Mouse (Mus musculus) common myeloid progenitor, adult 5-6 weeks (primary cell): Measurements from ENCODE around the gene H13. TPM values are rescaled to one million over a fixed set of nuclear protein-coding genes. Genes with fewer than 3 reads are reported as not detected.
"Not testable (repeated sequence)": the region's sequence is repeated elsewhere in the genome, so short reads cannot be mapped to it uniquely, and the experiment has no call there.

Experiments used
- ATAC-seq: replicated peaks from 2 replicates; pipeline ENCODE4 v1.8.0; 2016; ENCODE audit warnings: low read depth, mild to moderate bottlenecking, moderate TSS enrichment, inconsistent platforms; ENCODE audit not compliant: poor library complexity, severe bottlenecking
- total RNA-seq: library from RNA; stranded (forward); fragments of 200-1000, 187-1606 nt; gene quantifications from 2 replicates; pipeline ENCODE4 v1.2.3, GENCODE M21; 2017

H13 gene
- total RNA-seq, 1 experiment from 2014 or later, result 70.3 TPM

DNA sequence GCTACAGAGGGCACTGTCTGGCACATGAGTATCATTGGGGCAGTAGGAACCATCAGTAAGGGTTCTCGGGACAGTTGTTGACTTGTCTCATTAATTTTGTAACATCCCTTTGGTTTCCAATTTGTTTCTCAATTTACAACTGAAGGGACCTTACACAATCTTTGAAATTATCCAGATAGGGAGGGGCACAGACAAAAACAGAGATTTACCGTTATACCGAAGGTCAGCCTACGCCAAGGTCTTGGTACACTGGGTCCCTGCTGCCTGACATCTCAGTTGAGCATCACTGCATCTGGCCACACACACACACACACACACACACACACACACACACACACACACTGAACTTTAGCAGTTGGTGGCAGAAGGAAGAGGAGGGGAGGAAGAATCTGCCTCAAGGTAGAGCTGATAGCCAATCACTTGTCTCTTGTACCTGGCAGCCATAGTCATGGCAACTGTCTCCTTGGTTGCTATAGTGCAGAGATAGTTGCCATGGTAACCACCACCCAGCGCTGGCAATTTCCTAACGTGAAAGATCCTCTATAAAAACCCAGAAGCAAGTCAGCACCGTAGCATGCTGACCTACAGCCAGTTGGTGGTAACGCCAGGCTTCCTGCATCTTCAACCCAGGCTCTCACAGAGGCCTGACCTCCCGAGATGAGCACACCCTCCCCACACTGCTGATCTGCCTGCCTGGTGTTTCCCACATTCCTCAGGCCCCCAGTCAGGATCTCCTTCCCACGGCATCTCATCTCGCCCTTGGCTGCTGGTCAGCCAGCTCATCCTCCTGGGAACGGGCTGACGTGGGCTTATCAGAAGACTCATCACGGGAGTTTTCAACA is 15.2 kb upstream of the H13 start:
- peak; percentile 33 for ATAC-seq

GRCm38 (mm10) chr2:152657398-152657797 is 11.9 kb upstream of the H13 start:
- ATAC-seq, result peak; percentile 42

GRCm38 (mm10) chr2:152661163-152661562 is 8.1 kb upstream of the H13 start:
- ATAC-seq, result peak; percentile 68; the same call in 1 of the 2 replicates

DNA sequence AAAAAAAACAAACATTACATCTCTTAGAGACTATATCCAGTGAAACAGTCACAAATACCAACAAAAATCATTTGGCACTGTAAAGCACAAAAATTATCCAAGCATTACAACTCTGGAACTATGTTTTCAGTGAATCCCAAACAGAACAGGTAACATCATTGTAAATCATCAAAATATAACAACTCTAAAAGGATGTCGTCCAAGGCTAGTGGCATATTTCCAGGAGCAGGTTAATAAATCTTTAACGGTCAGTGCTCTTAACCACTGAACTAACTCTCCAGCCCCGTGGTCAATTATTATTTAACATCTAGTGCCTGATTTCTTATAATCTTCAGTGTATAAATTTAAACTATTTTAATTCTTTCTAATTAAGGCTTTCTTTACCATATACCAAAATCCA is 3.1 kb upstream of the H13 start:
- ATAC-seq, result not testable (repeated sequence)

DNA sequence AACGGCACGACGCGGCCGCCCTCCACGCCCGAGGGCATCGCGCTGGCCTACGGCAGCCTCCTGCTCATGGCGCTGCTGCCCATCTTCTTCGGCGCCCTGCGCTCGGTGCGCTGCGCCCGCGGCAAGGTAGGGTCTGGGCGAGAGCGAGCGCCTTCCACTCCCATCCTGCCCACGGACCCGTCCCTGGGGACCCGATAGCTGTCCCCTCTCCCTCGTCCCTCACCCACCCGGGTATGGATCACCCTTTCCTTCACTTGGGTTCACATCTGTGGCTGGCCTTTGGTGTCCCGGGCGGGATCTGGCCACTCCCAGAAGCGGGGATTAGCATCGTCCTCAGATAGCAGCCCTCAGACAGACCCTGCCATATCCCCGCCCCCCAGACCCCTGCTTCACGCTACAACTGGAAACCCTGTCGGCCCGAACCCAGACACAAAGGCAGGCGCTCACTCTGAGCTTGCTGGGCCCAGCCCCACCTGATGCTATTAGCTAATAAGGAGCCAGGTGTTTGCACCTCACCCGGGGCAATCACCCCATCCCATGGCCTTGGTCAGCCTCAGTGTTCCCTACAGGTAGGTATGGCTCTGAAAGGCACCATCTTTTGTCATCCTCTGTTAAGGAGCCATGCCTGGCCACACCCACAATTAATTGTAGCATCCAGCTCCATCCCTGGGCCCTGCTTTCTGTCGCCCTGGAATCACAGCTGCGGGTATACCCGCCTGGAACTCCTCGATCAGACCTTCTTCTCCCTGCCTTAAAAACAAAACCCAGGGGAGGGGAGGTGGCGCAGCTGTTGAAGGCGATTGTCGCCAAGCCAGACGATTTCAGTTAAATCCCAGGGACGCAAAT is 601 bp downstream of the H13 start:
- no peak for ATAC-seq

DNA sequence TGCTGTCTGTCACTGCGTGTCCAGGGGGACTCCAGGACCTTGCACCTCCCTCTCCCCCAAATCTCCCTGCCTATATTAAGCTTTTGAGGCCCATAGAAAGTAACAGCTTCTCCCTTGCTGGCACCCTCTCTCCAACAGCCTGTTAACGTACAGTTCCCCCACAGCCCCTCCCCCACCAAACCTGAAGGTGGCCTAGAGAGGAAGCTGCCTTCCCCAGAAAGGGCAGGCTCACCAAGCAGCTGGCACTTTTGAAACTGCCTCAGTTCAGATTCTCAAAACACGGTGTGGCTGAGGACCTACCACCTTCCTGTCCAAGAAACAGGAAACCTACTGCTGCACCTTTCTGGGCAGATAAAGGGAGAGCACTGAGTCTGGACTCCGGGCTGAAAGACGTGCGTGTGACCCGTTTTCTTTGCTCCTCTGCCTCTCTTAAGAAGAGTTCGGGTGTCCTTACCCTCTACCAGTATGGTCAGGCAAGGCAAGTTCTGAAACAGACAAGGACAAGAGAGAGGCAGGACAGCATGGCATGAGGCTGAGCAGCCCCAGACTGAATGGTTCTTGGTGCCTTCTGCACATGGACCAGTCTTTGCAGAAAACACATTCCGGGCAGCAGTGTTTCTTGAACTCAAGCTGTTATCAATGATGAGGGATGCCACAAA is 1.9 kb downstream of the H13 start:
- ATAC-seq, result peak; percentile 19

DNA sequence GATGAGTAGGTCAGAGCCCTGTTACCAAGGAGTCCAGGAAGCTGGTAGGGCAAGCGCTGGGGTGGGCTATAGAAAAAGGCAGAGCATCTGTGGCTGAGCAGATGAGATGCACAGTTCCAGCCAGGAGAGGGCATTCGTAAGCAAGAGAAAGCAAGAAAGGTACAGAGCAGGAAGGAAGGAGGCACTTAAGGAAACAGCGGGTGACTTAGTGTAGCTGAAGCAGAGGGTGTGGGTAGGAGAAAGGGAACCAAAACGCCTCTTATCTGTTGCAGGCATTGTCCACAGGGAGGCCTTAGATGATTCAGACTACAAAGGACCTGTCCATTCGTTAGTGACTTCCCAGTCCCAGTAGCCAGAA is 2.4 kb downstream of the H13 start:
- ATAC-seq, result peak; percentile 78

GRCm38 (mm10) chr2:152672166-152672565 is 2.9 kb downstream of the H13 start:
- no peak for ATAC-seq

- ATAC-seq, result no peak
Observed at GRCm38 (mm10) chr2:152674148-152674547, 4.9 kb downstream of the H13 start.

- ATAC-seq, result no peak
Observed at GRCm38 (mm10) chr2:152675252-152675791, 6.1 kb downstream of the H13 start.

DNA sequence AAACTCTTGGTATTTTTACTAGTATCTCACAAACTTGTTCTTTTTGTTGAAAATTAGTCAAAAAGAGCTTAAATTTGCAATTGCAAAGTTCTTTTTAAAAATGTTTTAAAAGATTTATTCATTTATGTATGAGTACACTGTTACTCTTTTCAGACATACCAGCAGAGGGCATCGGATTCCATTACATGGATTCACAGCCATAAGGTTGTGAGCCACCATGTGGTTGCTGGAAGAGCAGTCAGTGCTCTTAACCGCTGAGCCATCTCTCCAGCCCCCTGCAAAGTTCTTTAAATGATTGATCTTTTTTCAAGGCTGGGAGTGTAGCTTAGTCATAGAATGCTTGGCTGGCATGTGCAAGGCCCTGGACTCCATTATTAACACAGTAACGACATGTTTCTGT is 9.0 kb downstream of the H13 start:
- peak; percentile 64 for ATAC-seq

DNA sequence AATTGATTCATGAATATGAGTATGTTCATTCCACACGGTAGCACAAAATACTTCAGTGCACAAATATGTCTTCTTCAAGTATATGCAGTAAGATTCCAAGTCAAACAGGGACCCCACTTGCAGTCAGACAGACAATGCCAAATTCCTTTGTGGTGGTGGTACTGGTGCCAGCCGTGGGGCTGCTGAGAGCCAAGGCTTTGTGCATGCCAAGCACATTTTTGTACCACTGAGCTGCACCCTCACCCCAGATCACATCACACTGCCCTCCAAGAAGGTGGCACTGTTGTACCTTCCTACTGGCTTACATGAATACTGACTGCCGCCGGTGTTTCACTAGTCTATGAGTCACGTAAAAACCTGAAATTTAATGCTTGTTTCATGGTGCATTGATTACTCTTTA is 9.7 kb downstream of the H13 start:
- no peak for ATAC-seq

DNA sequence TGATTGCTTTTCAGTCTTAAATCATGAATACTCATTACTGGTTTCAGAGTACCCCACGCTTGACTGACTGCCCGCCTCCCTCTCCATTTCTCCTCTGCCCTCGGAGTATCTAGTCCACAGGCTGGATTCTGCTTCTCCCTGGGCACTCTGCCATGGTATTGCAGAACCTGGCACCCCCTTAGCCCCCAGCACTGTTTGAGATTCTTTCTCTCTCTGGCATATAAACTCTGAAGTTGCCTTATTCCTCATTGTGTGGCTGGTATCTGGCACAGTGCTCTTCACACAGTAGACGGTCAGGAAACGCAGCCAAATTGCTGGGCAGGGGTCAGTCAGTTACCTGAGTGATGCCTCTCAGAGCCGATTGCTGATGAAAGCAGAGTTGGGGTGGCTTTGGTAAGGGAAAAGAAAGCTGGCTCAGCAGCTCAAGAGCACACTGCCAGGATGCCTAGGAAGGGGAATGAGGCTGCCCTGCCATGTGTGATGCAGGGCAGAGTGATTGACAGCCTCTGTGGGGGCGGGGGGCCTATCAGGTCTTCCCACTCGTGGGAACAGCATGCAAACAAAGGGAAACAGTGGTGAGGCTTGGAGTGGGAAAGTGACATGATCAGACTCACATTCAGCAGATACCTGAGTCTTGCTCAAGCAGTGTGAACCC is 10.6 kb downstream of the H13 start:
- ATAC-seq, result no peak

- no peak for ATAC-seq
Observed at GRCm38 (mm10) chr2:152683086-152683485, 13.8 kb downstream of the H13 start.

DNA sequence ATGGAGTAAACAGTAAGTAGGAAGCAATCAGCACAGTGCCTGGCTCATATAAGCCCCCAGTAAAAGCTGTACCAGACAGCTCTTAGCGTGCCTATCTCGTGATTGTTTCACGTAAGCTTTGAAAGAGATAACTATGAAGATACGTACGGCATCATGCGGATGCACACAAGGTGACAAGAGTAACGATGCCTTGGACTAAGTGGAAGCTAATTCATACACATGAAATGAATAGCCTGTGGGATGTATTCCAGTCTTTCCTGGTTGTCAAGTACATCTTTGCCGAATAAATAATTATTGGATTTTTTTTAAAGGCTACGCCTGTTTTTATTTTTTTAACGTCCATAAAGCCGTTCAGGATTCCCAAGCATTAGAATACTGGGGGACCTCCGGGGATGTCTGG is 17.1 kb downstream of the H13 start:
- no peak for ATAC-seq

- ATAC-seq, result no peak
Observed at GRCm38 (mm10) chr2:152686806-152687267, 17.6 kb downstream of the H13 start, which contains the start of gene Mcts2. Mcts2 (plus strand) TSS chr2:152687035.

DNA sequence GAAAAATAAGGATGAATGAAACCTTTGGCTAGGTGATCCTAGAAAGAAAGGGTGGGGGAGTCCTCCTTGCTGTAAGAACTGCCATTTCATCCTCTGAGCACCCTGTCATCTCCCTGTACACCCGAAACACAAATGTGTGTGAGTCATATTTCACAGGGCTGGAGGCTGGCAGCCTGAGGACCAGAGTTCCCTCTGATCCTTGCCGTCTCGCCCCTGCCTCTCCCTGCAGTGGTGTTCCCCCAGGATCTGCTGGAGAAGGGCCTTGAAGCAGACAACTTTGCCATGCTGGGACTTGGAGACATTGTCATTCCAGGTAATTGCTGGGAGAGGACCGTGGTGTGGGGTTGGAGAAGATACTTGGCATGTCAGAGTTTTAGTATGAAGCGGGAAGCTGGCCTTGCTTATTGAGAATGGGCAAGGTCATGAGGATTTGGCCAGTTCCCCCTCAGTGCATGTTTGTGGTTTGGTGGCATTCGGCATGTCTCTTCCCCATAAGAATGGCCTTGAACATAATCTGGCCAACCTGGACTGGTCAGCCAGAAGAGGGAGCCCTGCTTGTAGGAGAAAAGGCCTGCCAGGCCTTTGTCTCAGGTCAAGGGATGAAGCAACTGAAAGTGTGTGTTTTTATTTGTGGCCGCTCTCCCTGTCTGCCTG is 22.4 kb downstream of the H13 start:
- no peak for ATAC-seq

DNA sequence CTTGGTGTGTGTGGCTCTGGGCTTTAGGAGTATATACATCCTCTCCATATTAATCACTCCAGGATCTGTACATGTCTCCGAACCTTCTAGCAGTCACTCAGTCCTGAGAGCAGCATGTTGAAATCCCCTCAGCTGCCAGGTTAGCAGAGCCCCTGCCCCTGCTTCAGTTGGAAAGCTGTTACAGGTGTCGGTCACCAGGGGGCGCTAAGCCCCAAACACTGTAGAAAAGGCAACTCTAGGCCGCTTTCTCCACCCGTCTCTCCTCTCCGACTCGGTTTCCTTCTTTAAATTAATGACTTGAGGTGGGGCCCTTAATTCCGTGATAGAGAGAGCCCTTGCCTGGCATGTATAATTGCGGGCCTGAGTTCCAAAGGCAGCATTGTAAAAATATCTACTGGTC is 24.0 kb downstream of the H13 start:
- ATAC-seq, result peak; percentile 71

DNA sequence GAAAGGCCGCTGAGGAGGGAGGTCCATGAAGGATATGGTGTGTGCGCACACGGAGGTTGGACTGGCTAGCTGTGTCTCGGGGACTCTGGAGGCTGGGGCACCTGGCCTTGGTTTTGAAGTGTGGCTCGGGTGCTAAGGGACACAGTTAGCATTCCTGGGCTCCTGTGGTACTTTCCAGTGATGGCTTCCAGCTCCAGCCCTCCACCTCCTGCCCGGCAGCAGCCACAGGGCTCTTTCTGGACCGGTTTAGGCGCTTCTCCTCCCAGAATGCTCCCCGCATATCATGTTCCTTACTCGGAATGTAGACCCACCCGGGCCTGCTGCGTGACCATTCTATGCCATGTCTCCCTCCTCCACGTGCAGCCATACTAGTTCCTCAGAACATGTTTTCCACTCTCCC is 24.5 kb downstream of the H13 start:
- ATAC-seq, result no peak
